Mouse (Mus musculus) hindbrain, embryonic 10.5 days (tissue): Measurements from ENCODE around the gene Ndufa5. TPM values are rescaled to one million over a fixed set of nuclear protein-coding genes. Genes with fewer than 3 reads are reported as not detected.
A peak's percentile ranks its signal among the peaks of the same experiment; 100 is the strongest.

Experiments
- DNase-seq: peaks from one replicate; pipeline ENCODE4 v3.0.0-alpha.2; 2017; ENCODE audit warnings: low spot score
- H3K27ac ChIP-seq: fragments of 300-500 bp; sonication (generic); 2 replicates; pipeline ENCODE4 v1.5.1; 2016; ENCODE audit warnings: mild to moderate bottlenecking, moderate library complexity
- H3K27me3 ChIP-seq: fragments of 300-500 bp; sonication (generic); 2 replicates; pipeline ENCODE4 v1.6.1; 2016; ENCODE audit warnings: mild to moderate bottlenecking; ENCODE audit not compliant: poor library complexity, insufficient read depth, severe bottlenecking
- H3K36me3 ChIP-seq: fragments of 300-500 bp; sonication (generic); 2 replicates; pipeline ENCODE4 v1.6.1; 2016; ENCODE audit warnings: mild to moderate bottlenecking, moderate library complexity
- H3K4me1 ChIP-seq: fragments of 300-500 bp; sonication (generic); replicated peaks from 2 replicates; pipeline ENCODE4 v1.6.1; 2016; ENCODE audit warnings: mild to moderate bottlenecking
- H3K4me3 ChIP-seq: fragments of 300-500 bp; sonication (generic); 2 replicates; pipeline ENCODE4 v1.5.1; 2016; ENCODE audit warnings: mild to moderate bottlenecking, moderate library complexity
- H3K9me3 ChIP-seq: fragments of 300-500 bp; sonication (generic); 2 replicates; pipeline ENCODE4 v1.6.1; 2016; ENCODE audit warnings: mild to moderate bottlenecking, moderate library complexity
- WGBS: fragments of 180-500 bp; shearing (Covaris S2); methylation state at CpG from one replicate; pipeline ENCODE4 v1.1.7; 2016; 5-methylcytosine and 5-hydroxymethylcytosine counted together
- polyA plus RNA-seq: library from polyadenylated mRNA; unstranded; fragments of >200 nt; fragmentation: Nextera tagmentation; extraction: Ambion mirVana; gene quantifications from 2 replicates; pipeline ENCODE4 v1.2.1, GENCODE M21; 2016

Ndufa5 gene
- polyA plus RNA-seq, 1 experiment from 2014 or later: 275 TPM

- Histone ChIP-seq H3K36me3 (no peaks in the 10 kb centered on the region), H3K4me1 (no peaks in the 10 kb centered on the region), H3K9me3 (no peaks in the 10 kb centered on the region), H3K4me3 (no peak overlapping the region), H3K27me3 (no peaks in the 10 kb centered on the region), H3K27ac (no peak overlapping the region)
- no peak for DNase-seq
- WGBS: 87% methylated on average over 1 of the region's 1 CpGs
Measured at GRCm38 (mm10) chr6:24546716-24547420, 19.1 kb upstream of the Ndufa5 start.

GRCm38 (mm10) chr6:24543119-24543591, 15.3 kb upstream of the Ndufa5 start:
- Histone ChIP-seq H3K4me1 (no peaks in the 10 kb centered on the region), H3K27me3 (no peaks in the 10 kb centered on the region), H3K36me3 (no peaks in the 10 kb centered on the region), H3K9me3 (no peaks in the 10 kb centered on the region), H3K4me3 (no peak overlapping the region), H3K27ac (no peak overlapping the region)
- no peak for DNase-seq
- WGBS: 79% methylated on average over 6 of the region's 6 CpGs

GRCm38 (mm10) chr6:24542393-24542792, 14.6 kb upstream of the Ndufa5 start:
- H3K27me3 ChIP-seq: no peaks in the 10 kb centered on the region
- H3K4me1 ChIP-seq: no peaks in the 10 kb centered on the region
- DNase-seq: no peak
- H3K36me3 ChIP-seq: no peaks in the 10 kb centered on the region
- no peak overlapping the region for H3K4me3 ChIP-seq
- H3K27ac ChIP-seq: no peak overlapping the region
- no peaks in the 10 kb centered on the region for H3K9me3 ChIP-seq

GRCm38 (mm10) chr6:24540106-24540505, 12.3 kb upstream of the Ndufa5 start:
- H3K4me3 ChIP-seq: no peak overlapping the region
- 77% methylated on average over 4 of the region's 4 CpGs for WGBS
- no peak for DNase-seq
- no peaks in the 10 kb centered on the region for H3K4me1 ChIP-seq
- no peaks in the 10 kb centered on the region for H3K27me3 ChIP-seq
- H3K36me3 ChIP-seq: no peaks in the 10 kb centered on the region
- H3K9me3 ChIP-seq: no peaks in the 10 kb centered on the region
- no peak overlapping the region for H3K27ac ChIP-seq

- Histone ChIP-seq H3K27me3 (no peaks in the 10 kb centered on the region), H3K36me3 (no peaks in the 10 kb centered on the region), H3K9me3 (no peaks in the 10 kb centered on the region), H3K4me1 (no peaks in the 10 kb centered on the region), H3K27ac (no peak overlapping the region), H3K4me3 (no peak overlapping the region)
- 92% methylated on average over 3 of the region's 3 CpGs for WGBS
- DNase-seq: no peak
Measured at GRCm38 (mm10) chr6:24538435-24538834, 10.6 kb upstream of the Ndufa5 start.

- H3K27ac ChIP-seq: no peak overlapping the region
- no peaks in the 10 kb centered on the region for H3K36me3 ChIP-seq
- no peak for DNase-seq
- no peaks in the 10 kb centered on the region for H3K27me3 ChIP-seq
- H3K4me3 ChIP-seq: no peak overlapping the region
- H3K9me3 ChIP-seq: no peaks in the 10 kb centered on the region
- WGBS: 81% methylated on average over 3 of the region's 3 CpGs
- H3K4me1 ChIP-seq: peaks cover 9% of the 10 kb centered on the region
Measured at GRCm38 (mm10) chr6:24532804-24533203, 5.0 kb upstream of the Ndufa5 start.

- Histone ChIP-seq H3K4me1 (peaks cover 19% of the 10 kb centered on the region), H3K27ac (no peak overlapping the region), H3K27me3 (no peaks in the 10 kb centered on the region), H3K4me3 (peak overlapping the region; percentile 16; the same call in 1 of the 2 replicates), H3K9me3 (no peaks in the 10 kb centered on the region), H3K36me3 (no peaks in the 10 kb centered on the region)
- no peak for DNase-seq
- 63% methylated on average over 11 of the region's 11 CpGs for WGBS
Measured at GRCm38 (mm10) chr6:24530711-24531420, 3.1 kb upstream of the Ndufa5 start.

GRCm38 (mm10) chr6:24530166-24530565, 2.4 kb upstream of the Ndufa5 start:
- WGBS: 29% methylated on average over 4 of the region's 4 CpGs
- H3K36me3 ChIP-seq: no peaks in the 10 kb centered on the region
- H3K9me3 ChIP-seq: no peaks in the 10 kb centered on the region
- no peaks in the 10 kb centered on the region for H3K27me3 ChIP-seq
- peaks cover 21% of the 10 kb centered on the region for H3K4me1 ChIP-seq
- DNase-seq: peak; percentile 35
- H3K4me3 ChIP-seq: peak overlapping the region; percentile 16
- H3K27ac ChIP-seq: 0 out of 2 replicates have a peak overlapping the region, but pooled peaks have one; percentile 45

- Histone ChIP-seq H3K9me3 (no peaks in the 10 kb centered on the region), H3K4me3 (peak within 1 kb of the TSS; percentile 85), H3K36me3 (peaks cover 13% of the 10 kb centered on the region; the same call in 1 of the 2 replicates), H3K4me1 (peaks cover 21% of the 10 kb centered on the region), H3K27me3 (no peaks in the 10 kb centered on the region), H3K27ac (peak within 1 kb of the TSS; percentile 85)
- DNase-seq: no peak
- 51% methylated on average over 2 of the region's 2 CpGs for WGBS
Measured at GRCm38 (mm10) chr6:24528064-24528243, 141 bp upstream of the Ndufa5 start, which contains the start of gene Asb15. TSS of gene Asb15 (plus strand) at chr6:24528144.

GRCm38 (mm10) chr6:24525705-24526104, 2.1 kb downstream of the Ndufa5 start:
- no peak for DNase-seq
- peaks cover 32% of the 10 kb centered on the region for H3K36me3 ChIP-seq
- H3K4me3 ChIP-seq: no peak overlapping the region
- 91% methylated on average over 3 of the region's 3 CpGs for WGBS
- no peaks in the 10 kb centered on the region for H3K27me3 ChIP-seq
- peaks cover 21% of the 10 kb centered on the region for H3K4me1 ChIP-seq
- no peaks in the 10 kb centered on the region for H3K9me3 ChIP-seq
- H3K27ac ChIP-seq: no peak overlapping the region

- Histone ChIP-seq H3K27me3 (no peaks in the 10 kb centered on the region), H3K4me1 (peaks cover 9% of the 10 kb centered on the region), H3K27ac (no peak overlapping the region), H3K9me3 (no peaks in the 10 kb centered on the region), H3K36me3 (peaks cover 25% of the 10 kb centered on the region), H3K4me3 (no peak overlapping the region)
- WGBS: 44% methylated on average over 2 of the region's 2 CpGs
- DNase-seq: no peak
Measured at GRCm38 (mm10) chr6:24516197-24516596, 11.6 kb downstream of the Ndufa5 start.

GRCm38 (mm10) chr6:24514552-24515284, 13.1 kb downstream of the Ndufa5 start, which contains the start of gene Iqub:
TSS of gene Iqub (minus strand) at chr6:24515067.
- Histone ChIP-seq H3K27ac (no peak within 1 kb of the TSS), H3K36me3 (peaks cover 18% of the 10 kb centered on the region), H3K9me3 (no peaks in the 10 kb centered on the region), H3K4me1 (peaks cover 9% of the 10 kb centered on the region), H3K27me3 (no peaks in the 10 kb centered on the region), H3K4me3 (peak within 1 kb of the TSS; percentile 12; the same call in 1 of the 2 replicates)
- 21% methylated on average over 13 of the region's 13 CpGs for WGBS
- DNase-seq: peak; percentile 64

- Histone ChIP-seq H3K27ac (no peak overlapping the region), H3K4me3 (no peak overlapping the region), H3K27me3 (no peaks in the 10 kb centered on the region), H3K9me3 (no peaks in the 10 kb centered on the region), H3K36me3 (no peaks in the 10 kb centered on the region), H3K4me1 (no peaks in the 10 kb centered on the region)
- DNase-seq: no peak
- WGBS: 80% methylated on average over 2 of the region's 2 CpGs
Measured at GRCm38 (mm10) chr6:24504141-24504540, 23.7 kb downstream of the Ndufa5 start.
